Mouse (Mus musculus): Measurements from ENCODE around the gene Map1lc3b. TPM values are rescaled to one million over a fixed set of nuclear protein-coding genes. Genes with fewer than 3 reads are reported as not detected.

The Map1lc3b gene
- polyA plus RNA-seq, 1 experiment from 2014 or later, result 202 TPM

DNA sequence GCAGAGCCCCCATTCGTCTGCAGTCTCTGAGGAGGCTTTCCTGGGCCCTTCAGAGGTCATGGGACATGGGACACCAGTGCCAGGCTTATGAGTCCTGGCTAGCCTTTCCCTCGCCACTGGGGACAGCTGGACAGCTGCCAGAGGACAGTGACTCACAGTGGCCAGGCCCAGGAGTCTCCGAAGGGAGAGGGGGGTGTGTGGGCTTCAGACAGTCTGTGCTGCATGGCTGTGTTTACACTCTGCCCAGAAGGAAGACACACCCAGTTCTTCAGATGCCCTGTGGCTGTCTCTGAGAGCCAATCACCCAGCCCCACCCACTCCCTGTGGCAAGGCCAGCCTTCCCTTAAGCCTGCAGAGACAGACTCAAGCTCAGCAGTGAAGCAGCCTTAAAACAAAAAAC lies 16.9 kb upstream of the Map1lc3b start:
- peak; percentile 43; the same call in 1 of the 2 replicates for ATAC-seq (ENCODE audit: insufficient read depth)
- 27% methylated on average over 3 of the region's 3 CpGs for WGBS
- no peaks in the 10 kb centered on the region for H3K36me3 ChIP-seq (ENCODE audit: insufficient read depth)

DNA sequence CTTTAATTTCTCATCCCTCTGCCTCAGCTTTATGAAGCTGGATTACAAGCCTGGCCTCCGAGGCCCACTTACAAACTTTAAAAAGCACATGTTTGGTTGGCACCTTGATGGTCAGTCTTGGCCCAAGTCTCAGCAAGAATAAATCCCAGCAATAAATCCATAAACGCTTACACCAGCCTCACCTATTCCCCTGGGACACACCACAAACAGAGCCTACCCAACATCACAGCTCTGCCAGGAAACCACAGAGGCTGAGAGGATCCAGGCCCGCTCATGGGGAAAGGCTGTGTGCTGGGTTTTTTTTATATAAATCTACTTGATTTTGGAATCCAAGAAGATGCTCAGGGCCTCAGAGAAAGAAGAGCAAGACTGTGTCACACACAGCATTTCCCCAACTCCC lies 14.5 kb upstream of the Map1lc3b start:
- no peaks in the 10 kb centered on the region for H3K9me3 ChIP-seq (ENCODE audit: low read depth, low read length)
- H3K27me3 ChIP-seq (ENCODE audit: insufficient read depth, low read length), result no peaks in the 10 kb centered on the region
- H3K4me2 ChIP-seq, result no peak overlapping the region
- 84% methylated on average over 3 of the region's 3 CpGs for WGBS
- H3K4me1 ChIP-seq (ENCODE audit: insufficient read depth), result peaks cover 11% of the 10 kb centered on the region
- no peak overlapping the region for H3K27ac ChIP-seq (ENCODE audit: low read depth)
- H3K4me3 ChIP-seq (ENCODE audit: low read depth, low read length), result no peak overlapping the region
- DNase-seq (no peak), ATAC-seq (ENCODE audit: insufficient read depth) (no peak)
- H3K9ac ChIP-seq, result no peak overlapping the region; the same call in 1 of the 2 replicates
- no peaks in the 10 kb centered on the region for H3K36me3 ChIP-seq (ENCODE audit: insufficient read depth)
- no peak for TF ChIP-seq CTCF (IDR thresholded peaks at IDR 0.05; ENCODE audit: low read depth)

More for the DNA sequence above, 16.9 kb upstream of the Map1lc3b start:
- H3K27me3 ChIP-seq (ENCODE audit: insufficient read depth, low read length), result no peaks in the 10 kb centered on the region
- H3K4me2 ChIP-seq, result no peak overlapping the region
- no peaks in the 10 kb centered on the region for H3K9me3 ChIP-seq (ENCODE audit: low read depth, low read length)
- peak; percentile 53 for DNase-seq
- TF ChIP-seq CTCF (IDR thresholded peaks at IDR 0.05; ENCODE audit: low read depth), result no peak
- H3K4me3 ChIP-seq (ENCODE audit: low read depth, low read length), result no peak overlapping the region
- peaks cover 7% of the 10 kb centered on the region for H3K4me1 ChIP-seq (ENCODE audit: insufficient read depth)
- no peak overlapping the region for H3K9ac ChIP-seq
- no peak overlapping the region for H3K27ac ChIP-seq (ENCODE audit: low read depth)

DNA sequence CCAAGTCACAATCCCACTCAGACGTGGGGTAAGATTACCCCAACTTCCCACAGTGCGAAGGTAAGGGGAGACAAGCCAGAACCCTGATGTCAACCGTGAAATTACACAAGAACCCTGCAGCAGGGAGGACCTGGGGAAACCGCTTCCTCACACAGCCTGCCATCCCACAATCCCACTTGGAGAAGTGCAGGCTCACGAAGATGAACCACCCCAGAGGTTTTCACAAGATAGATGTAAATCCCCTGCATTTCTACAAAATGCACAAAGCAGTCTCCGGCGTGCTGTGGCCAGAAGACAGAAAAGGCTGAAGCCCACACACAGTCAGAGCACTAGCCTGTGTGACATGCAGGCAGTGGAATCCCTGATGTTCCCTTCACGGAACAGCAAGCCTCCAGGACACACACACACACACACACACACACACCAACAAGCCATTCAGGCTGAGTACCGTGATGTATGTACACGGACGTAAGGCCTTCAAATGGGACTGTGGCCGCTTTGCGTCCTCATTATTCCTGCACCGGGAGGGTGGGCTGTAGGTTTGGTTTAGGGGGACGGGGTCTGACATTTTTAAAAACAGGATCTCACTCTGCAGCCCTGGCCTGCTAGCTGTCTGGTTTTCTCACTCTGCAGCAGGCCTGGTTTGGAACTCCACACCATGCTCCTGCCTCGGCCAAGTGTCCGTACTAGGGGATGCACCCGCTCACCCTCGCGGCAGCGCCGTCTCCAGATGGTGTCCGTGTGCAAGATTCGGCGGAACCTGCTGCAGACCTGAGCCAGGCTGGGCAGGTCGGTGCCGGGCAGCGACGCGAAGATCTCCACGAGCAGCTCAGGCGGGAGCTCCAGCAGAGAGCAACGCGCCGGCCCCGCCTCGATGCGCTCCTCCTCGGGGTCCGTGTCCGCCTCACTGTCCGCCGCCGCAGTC lies 12.1 kb upstream of the Map1lc3b start:
- ATAC-seq (ENCODE audit: insufficient read depth) (peak; percentile 7), DNase-seq (peak; percentile 37)
- H3K4me2 ChIP-seq, result peak overlapping the region; percentile 75
- H3K4me1 ChIP-seq (ENCODE audit: insufficient read depth), result peaks cover 11% of the 10 kb centered on the region
- TF ChIP-seq CTCF (IDR thresholded peaks at IDR 0.05; ENCODE audit: low read depth), result no peak
- peak overlapping the region; percentile 90 for H3K4me3 ChIP-seq (ENCODE audit: low read depth, low read length)
- H3K9ac ChIP-seq, result peak overlapping the region; percentile 80
- no peaks in the 10 kb centered on the region for H3K9me3 ChIP-seq (ENCODE audit: low read depth, low read length)
- no peak overlapping the region for H3K27ac ChIP-seq (ENCODE audit: low read depth)
- no peaks in the 10 kb centered on the region for H3K36me3 ChIP-seq (ENCODE audit: insufficient read depth)
- WGBS, result 1% methylated on average over 44 of the region's 44 CpGs
- H3K27me3 ChIP-seq (ENCODE audit: insufficient read depth, low read length), result no peaks in the 10 kb centered on the region

DNA sequence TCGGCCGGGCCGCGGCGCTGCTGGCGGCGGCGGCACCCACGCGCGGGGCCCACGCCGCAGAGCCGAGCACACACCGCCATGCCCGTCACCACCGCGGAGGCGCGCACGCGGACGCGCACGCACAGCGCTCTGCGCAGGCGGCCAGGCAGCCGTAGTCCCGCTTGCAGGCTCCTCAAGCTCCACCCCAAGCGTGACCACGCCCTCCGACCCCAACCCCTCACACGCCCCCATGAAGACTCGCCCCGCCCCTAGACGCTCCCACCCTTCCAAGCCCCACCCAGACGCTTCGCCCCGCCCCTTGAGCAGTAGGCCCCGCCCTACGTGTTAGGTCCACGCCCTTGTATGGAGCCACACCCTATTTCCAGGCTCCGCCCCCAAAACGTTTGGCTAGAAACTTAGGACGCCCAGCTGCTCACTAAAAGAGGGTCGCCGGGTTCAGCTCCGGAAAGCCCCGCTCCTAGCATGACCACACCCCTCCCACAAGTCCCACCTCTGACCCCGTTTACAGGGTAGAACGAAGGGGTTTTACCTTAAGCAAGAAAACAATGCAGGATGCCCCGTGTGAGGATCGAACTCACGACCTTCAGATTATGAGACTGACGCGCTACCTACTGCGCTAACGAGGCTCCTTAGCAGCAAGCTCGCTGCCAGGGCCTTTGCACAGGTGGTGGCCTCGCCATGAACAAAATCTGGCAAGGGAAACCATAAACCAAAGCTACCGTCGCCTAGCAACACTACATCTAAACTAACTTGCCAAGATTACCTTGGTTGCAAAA lies 11.3 kb upstream of the Map1lc3b start, which contains the start of gene Fbxo31:
Gene Fbxo31 (minus strand): TSS at position 131 of the 776 bp plus-strand sequence.
- WGBS, result 1% methylated on average over 60 of the region's 63 CpGs
- Histone ChIP-seq H3K36me3 (ENCODE audit: insufficient read depth) (no peaks in the 10 kb centered on the region), H3K4me2 (peak within 1 kb of the TSS; percentile 75), H3K4me1 (ENCODE audit: insufficient read depth) (peaks cover 11% of the 10 kb centered on the region), H3K4me3 (ENCODE audit: low read depth, low read length) (peak within 1 kb of the TSS; percentile 90), H3K27ac (ENCODE audit: low read depth) (no peak within 1 kb of the TSS), H3K9ac (peak within 1 kb of the TSS; percentile 80), H3K27me3 (ENCODE audit: insufficient read depth, low read length) (no peaks in the 10 kb centered on the region), H3K9me3 (ENCODE audit: low read depth, low read length) (no peaks in the 10 kb centered on the region)
- DNase-seq, result peak; percentile 96
- TF ChIP-seq CTCF (IDR thresholded peaks at IDR 0.05; ENCODE audit: low read depth), result no peak
- ATAC-seq (ENCODE audit: insufficient read depth), result peak; percentile 91

DNA sequence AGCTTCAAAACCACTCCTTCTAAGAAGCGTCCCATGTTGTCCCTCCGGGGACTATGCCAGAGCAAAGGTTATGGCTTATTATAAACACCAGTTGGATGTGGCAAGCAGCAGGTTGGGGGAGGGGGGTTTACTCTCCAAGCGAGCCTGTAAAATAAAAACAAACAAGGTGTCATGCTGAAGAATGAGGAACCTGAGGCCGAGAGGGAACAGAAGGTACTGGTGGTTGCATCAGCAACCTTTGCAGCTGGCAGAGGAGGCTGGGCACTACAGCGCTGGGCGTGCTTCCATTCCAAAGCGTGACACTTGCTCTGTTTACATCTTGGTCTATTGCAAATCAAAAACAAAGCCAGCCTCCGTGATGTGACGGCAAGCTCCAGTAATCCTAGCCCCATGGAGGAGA lies 9.7 kb upstream of the Map1lc3b start:
- Histone ChIP-seq H3K4me1 (ENCODE audit: insufficient read depth) (peaks cover 11% of the 10 kb centered on the region), H3K27me3 (ENCODE audit: insufficient read depth, low read length) (no peaks in the 10 kb centered on the region), H3K27ac (ENCODE audit: low read depth) (no peak overlapping the region), H3K4me3 (ENCODE audit: low read depth, low read length) (no peak overlapping the region), H3K9me3 (ENCODE audit: low read depth, low read length) (no peaks in the 10 kb centered on the region), H3K4me2 (no peak overlapping the region), H3K36me3 (ENCODE audit: insufficient read depth) (no peaks in the 10 kb centered on the region), H3K9ac (no peak overlapping the region)
- 7% methylated on average over 9 of the region's 9 CpGs for WGBS
- no peak for ATAC-seq (ENCODE audit: insufficient read depth)
- TF ChIP-seq CTCF (IDR thresholded peaks at IDR 0.05; ENCODE audit: low read depth), result no peak
- peak; percentile 34 for DNase-seq

DNA sequence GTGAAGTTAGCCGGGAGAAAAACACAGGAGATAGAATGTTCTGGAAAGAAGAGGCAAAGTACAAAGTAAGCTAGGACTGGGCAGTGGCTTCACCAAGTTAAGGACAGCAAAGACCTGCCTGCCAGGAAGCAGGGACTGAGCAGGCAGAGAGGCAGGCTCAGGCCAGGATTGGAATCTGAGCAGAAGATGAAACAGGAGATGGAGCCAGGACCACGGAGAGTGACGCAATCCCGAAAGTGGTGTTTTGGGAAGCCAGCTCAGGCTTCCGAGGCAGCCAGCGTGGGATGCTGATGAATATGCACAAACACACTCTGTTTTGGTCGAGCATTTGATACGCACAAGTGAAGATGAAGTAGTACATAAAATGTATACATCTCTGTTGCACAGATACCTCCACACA lies 6.5 kb upstream of the Map1lc3b start:
- WGBS, result 36% methylated on average over 8 of the region's 8 CpGs
- H3K36me3 ChIP-seq (ENCODE audit: insufficient read depth), result no peaks in the 10 kb centered on the region
- H3K9me3 ChIP-seq (ENCODE audit: low read depth, low read length), result no peaks in the 10 kb centered on the region
- H3K27me3 ChIP-seq (ENCODE audit: insufficient read depth, low read length), result no peaks in the 10 kb centered on the region
- no peak for TF ChIP-seq CTCF (IDR thresholded peaks at IDR 0.05; ENCODE audit: low read depth)
- no peak overlapping the region for H3K9ac ChIP-seq
- no peak overlapping the region for H3K4me3 ChIP-seq (ENCODE audit: low read depth, low read length)
- DNase-seq (no peak), ATAC-seq (ENCODE audit: insufficient read depth) (no peak)
- H3K4me2 ChIP-seq, result no peak overlapping the region
- H3K4me1 ChIP-seq (ENCODE audit: insufficient read depth), result peaks cover 4% of the 10 kb centered on the region; the same call in 1 of the 2 replicates
- H3K27ac ChIP-seq (ENCODE audit: low read depth), result no peak overlapping the region

DNA sequence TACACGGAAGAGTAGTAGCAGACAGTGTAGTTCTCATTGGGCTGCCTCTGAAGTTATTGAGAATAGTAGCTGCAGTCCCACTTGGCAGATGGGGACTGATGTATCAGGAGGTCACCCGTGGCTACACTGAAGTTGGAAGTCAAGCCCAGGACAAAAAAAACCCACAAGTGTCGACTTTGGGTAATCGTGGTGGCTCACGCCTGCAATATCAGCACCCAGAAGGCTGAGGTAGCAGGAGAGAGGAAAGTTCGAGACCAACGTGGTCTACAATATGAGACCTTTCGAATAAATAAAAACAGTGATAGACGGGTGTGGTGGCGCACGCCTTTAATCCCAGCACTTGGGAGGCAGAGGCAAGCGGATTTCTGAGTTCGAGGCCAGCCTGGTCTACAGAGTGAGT lies 5.4 kb upstream of the Map1lc3b start:
- Histone ChIP-seq H3K36me3 (ENCODE audit: insufficient read depth) (no peaks in the 10 kb centered on the region), H3K27me3 (ENCODE audit: insufficient read depth, low read length) (no peaks in the 10 kb centered on the region), H3K4me1 (ENCODE audit: insufficient read depth) (peaks cover 4% of the 10 kb centered on the region; the same call in 1 of the 2 replicates), H3K4me3 (ENCODE audit: low read depth, low read length) (peak overlapping the region; percentile 56), H3K27ac (ENCODE audit: low read depth) (no peak overlapping the region), H3K9ac (no peak overlapping the region), H3K9me3 (ENCODE audit: low read depth, low read length) (no peaks in the 10 kb centered on the region), H3K4me2 (peak overlapping the region; percentile 66)
- ATAC-seq (ENCODE audit: insufficient read depth) (no peak), DNase-seq (no peak)
- 43% methylated on average over 13 of the region's 13 CpGs for WGBS
- TF ChIP-seq CTCF (IDR thresholded peaks at IDR 0.05; ENCODE audit: low read depth), result no peak

All from lung, embryonic 14.5 days (tissue).